Mouse (Mus musculus): Measurements from ENCODE around the gene Ankef1.

DNA sequence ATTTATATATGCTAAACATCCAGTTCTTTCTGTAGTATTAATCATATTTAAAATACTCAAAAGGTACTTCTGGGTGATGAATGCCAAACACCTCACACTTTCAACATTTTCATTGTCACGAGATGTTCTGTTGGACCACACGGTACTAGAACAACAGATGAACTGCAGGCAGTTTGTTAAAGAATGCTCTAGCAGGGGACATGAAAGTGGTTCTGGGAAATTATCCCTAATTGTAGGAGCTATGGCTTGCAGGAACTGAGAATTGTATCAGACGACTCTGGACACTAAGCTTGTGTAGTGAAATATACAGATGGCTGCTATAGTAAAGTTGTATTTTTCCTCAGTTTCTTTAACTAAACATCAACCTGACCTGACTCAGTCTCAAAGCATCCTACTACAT lies 44.8 kb upstream of the Ankef1 start:
- TF ChIP-seq POLR2A (IDR thresholded peaks at IDR 0.05; ENCODE audit: insufficient read depth, low read length): no peak
- no peak for TF ChIP-seq CTCF (IDR thresholded peaks at IDR 0.05; ENCODE audit: low read depth, low read length)
- no peak for TF ChIP-seq EP300 (IDR thresholded peaks at IDR 0.05; ENCODE audit: insufficient read depth, low read depth, low read length)

Data from ES-Bruce4 (cell line).